Mouse (Mus musculus): ENCODE data around the gene Atg101. TPM values are rescaled to one million over a fixed set of nuclear protein-coding genes. Genes with fewer than 3 reads are reported as not detected.

Atg101 gene
- total RNA-seq, 2 experiments from 2014 or later = 38.5 to 43.2 TPM

DNA sequence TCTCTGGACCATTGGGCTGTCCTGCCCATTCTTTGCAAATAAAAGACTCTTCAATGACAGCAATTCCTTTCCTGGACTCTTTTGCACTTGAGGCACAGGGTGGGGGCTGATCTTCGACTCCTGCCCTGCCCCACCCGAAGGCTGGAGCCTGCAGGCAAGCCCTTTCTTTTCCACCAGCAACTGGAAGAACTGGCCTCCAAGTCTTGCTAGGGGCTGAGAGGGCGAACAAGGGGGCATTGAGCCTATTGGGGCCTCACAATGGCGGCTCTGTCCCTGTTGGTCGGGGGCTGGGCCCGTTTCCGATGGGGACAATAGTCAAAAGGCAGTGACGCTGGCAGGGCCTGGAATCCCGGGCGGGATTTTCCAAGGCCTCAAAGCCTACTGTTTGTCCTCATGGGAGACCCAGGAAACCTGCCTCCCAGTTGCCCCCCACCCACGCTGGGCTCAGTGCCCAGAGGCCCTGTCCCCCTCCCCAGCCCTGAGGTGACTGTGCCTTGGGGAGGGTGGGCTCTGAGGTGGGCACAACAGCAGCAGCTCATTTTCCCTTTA, 6.6 kb upstream of the Atg101 start:
- intact Hi-C loops (cut with DNase I) = no loop called here
- peak; percentile 44 to 62 for DNase-seq (ENCODE audit: low spot score in 2 of 2)

GRCm38 (mm10) chr15:101278589-101278988, 5.5 kb upstream of the Atg101 start:
- intact Hi-C loops (cut with DNase I) = no loop called here
- DNase-seq (ENCODE audit: low spot score in 2 of 2) = no peak

DNA sequence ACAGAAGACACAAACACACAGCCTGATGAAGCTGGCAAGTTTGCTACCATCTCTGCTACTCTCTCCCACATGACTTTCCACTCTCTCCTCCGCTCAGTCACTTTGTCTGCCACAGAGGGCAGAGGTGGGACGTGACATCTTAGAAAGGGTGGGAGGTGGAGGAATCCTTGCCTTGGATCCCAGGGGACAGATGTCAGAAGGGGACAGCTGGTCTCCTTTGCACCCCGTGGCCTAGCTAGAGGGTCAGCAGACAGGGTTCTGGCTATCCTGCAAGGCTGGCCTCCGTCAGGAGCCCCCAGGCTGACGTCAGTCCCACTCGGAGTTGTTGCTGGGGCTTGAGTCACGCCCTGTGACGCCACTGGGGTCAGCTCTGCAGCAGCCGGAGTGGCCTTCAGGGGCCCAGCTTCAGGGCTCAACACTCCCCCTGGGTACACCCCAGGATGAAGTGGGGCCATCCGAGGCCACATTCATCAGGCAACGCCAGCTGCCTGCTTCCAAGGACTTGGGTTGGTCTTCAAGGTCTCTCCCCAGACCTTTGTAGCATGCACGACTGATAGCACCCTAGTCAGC, 4.6 kb upstream of the Atg101 start:
- intact Hi-C loops (cut with DNase I) = no loop called here
- no peak for DNase-seq (ENCODE audit: low spot score in 2 of 2)

GRCm38 (mm10) chr15:101282471-101282870, 1.6 kb upstream of the Atg101 start:
- DNase-seq (ENCODE audit: low spot score in 2 of 2) = no peak
- intact Hi-C loops (cut with DNase I) = loop anchor here (5.0 kb wide), 1 partner anchor 60 kb away; the partner anchor contains the start of gene Grasp

DNA sequence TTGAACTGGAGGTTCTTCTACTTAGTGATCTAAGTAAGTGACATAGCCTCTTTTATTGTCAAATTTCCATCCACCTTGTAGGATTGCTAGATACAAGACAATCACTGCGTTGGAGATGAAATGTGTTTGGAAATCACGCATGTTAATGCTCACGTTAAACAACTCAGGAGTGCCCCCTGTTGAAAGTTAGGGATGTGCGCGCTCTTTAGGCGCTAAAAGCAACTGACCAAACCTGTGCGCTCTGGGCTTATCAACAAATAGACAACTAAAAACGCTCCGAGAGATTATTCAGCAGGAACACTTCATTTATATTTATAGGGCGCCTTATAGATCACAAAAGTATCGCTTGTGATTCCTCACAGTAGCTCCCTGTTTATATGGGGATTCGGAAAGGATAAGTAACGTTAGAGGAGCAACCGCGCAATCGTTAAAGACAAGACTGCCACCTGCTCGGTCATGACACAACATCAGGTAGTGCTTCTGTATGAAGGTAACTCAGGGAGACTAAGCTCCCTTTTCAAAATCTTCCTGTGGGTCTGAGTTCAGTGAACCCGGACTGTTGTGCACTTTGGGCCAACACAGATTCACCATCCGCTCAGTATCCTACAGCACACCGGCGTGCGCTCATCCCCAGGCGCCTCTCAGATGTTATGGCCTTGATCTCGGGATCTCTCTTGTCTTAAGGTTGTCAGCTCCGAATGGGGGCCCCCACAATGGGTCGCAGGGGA, 725 bp upstream of the Atg101 start:
- intact Hi-C loops (cut with DNase I) = loop anchor here (1.0 to 5.0 kb wide), 2 partner anchors 42 to 61 kb away; partner anchors contain the start of gene Grasp
- DNase-seq (ENCODE audit: low spot score in 2 of 2) = peak; percentile 66 to 71

DNA sequence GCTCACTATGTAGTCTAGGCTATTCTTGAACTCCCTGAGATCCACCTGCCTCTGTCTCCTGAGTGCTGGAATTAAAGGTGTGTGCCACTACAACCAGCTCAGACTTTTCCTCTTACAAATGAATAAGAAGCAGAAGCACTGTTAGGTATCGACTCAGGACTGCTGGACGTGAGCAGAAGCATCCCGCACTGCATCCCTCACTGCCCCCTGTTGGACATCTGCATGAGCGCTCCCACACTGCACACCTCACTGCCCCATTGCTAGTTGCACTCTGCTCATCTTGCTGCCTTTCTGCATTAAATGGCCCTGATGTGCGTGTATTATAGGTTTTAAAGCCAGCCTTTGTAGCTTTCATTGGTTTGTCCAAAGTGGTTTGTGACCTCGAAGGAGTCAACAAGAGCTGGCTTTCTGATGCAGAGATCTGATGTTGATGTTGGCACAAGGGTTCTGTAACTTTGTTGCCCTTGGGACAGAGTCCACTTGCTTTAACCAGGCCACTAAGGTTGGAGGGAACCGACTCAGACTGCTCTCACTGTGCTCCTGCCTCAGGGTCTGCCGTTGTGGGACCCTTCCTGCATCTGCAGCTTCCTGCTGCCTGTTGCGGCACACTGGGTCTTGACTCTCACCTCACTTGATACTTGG, 2.2 kb downstream of the Atg101 start:
- no peak for DNase-seq (ENCODE audit: low spot score in 2 of 2)
- intact Hi-C loops (cut with DNase I) = no loop called here

- intact Hi-C loops (cut with DNase I) = no loop called here
Observed at GRCm38 (mm10) chr15:101287361-101287760, 3.3 kb downstream of the Atg101 start.

DNA sequence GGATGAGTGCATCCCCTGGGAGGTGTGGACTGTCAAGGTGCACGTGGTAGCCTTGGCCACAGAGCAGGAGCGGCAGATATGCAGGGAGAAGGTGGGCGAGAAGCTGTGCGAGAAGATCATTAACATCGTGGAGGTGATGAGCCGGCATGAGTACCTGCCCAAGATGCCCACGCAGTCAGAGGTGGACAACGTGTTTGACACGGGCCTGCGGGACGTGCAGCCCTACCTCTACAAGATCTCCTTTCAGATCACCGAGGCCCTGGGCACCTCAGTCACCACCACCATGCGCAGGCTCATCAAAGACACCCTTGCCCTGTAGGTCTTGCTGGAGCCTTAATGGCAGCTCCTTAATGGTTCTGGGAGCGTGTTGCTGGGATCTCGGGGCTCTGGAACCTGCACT, 6.3 kb downstream of the Atg101 start:
- intact Hi-C loops (cut with DNase I) = no loop called here

More at GRCm38 (mm10) chr15:101287361-101287760, 3.3 kb downstream of the Atg101 start:
- no peak for DNase-seq (ENCODE audit: low spot score in 2 of 2)

DNA sequence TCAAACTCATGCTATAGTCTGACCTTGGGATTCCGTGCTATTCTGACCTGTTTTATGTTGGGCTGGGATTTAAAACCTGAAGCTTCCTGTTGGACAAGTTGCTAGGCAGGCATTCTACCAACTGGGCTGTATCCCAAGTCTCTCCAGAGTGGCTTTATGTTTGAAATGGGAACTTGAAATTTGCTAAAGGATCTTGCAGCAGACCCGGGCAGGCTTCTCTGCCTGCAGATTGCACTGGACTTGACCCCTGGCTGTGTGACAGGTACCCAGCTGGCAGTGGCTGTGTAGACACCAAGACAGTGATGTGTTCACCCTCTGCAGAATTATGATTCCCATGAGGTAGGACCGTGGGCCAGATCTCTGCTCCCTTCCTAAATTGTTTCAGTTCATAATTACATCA, 7.9 kb downstream of the Atg101 start:
- DNase-seq (ENCODE audit: low spot score in 2 of 2) = no peak
- intact Hi-C loops (cut with DNase I) = no loop called here

More for the DNA sequence above, 6.3 kb downstream of the Atg101 start:
- DNase-seq (ENCODE audit: low spot score in 2 of 2) = no peak

DNA sequence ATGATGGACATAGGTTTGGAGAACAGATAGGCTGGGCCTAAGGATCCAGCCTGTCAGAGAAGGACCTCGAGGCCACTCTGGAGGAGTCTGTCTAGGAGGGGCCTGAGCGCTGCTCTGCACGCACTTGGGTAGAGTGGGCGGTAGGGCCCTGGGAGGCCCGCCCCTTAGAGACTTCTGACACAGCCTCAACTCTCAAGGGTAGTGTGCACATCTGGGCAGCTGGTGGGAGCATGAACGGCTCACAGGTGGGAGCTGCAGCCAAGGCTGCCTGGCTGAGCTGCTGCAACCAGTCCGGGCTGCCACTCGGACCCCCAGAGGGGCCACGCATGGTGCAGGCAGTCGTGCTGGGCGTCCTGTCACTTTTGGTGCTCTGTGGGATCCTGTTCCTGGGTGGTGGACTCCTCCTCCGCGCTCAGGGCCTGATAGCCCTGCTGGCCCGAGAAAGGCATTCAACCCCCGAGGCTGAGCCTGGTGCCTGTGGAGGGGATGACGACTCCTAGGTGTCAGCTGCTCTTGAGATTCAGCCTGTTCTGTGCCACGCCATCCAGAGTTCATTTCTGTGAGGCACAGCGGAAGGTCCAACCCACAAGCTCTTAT, 9.1 kb downstream of the Atg101 start, which contains the start of gene 6030408B16Rik:
6030408B16Rik (plus strand) TSS at position 188 of the 597 bp plus-strand sequence.
- no peak for DNase-seq (ENCODE audit: low spot score in 2 of 2)
- intact Hi-C loops (cut with DNase I) = no loop called here

DNA sequence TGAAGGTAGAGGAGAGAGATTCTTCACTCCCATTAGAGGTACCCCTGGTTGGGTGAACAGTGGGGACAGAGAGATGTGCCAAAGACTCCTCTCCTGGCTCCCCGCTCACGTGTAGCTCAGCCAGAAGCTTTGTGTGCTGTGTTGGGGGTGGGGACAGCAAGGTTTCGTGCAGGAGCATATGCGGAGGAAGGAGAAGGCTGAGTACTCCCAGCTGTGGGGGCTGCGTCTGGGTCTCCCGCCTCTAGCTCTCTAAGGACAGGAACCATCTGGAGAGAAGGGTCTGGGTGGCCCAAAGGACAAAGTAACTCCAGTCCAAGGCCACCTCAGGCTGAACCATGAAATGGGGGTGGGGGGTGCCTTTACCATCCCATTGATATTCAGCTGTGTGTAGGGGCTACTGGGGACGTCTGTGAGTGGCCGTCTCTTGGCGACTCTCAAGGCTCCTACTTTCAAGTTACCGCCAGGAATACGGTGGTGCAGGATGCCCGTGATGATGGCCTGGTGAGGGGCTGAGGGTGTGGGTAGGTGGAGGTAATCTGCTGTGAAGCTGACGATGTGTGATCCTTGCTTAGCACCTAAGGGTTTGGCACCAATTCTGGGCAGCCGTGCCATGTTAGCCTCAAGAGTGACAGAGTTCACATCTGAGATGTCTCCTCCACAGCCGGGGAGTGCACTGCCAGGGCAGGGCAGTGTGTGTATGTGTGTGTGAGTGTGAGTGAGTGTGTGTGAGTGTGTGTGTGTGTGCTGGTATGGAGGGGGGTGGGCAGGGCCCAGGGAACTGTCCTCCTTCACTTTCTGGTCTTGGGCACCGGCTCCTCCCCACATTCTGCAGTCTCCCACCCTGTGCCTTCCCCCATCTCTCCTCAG, 10.2 kb downstream of the Atg101 start:
- DNase-seq (ENCODE audit: low spot score in 2 of 2) = no peak
- intact Hi-C loops (cut with DNase I) = no loop called here

DNA sequence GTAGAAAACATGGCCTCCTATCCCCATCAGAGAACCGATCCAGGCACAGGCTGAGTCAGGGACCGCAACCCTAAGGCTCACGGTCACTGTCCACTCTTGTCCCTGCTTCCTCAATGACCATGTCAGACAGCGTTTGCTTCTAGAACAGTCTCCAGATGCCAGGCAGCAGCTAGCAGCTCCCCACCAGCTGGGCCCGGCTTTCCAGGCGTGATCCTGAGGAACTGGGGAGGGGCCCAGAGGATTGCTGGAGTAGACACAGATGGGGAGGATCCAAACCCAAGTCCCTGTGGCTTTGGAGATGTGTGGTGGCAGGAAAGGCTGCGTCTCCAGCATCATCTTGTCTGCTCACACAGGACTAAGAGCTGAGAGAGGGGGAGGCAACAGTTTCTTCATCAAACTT, 11.0 kb downstream of the Atg101 start:
- intact Hi-C loops (cut with DNase I) = no loop called here
- DNase-seq (ENCODE audit: low spot score in 2 of 2) = no peak

- intact Hi-C loops (cut with DNase I) = no loop called here
- no peak for DNase-seq (ENCODE audit: low spot score in 2 of 2)
Observed at GRCm38 (mm10) chr15:101295616-101296015, 11.5 kb downstream of the Atg101 start.

DNA sequence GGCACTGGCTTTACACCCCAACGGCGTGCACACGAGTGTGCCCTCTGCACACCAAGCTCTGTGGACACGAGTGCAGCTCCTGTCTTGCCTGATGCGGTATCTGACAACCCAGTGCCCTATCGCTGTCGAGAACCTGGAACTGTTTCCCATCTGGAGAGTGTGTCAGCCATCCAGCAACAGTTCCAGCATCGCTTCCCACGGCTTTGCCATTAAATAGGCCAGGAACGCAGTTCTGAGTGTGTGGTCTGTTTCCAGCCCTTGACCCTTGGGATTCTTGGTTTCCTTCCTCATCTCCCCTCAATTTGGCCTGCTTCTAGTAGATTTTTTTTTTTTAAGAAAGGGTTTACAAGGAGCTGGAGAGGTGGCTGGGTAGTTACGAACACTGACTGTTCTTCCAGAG, 12.0 kb downstream of the Atg101 start:
- intact Hi-C loops (cut with DNase I) = no loop called here
- DNase-seq (ENCODE audit: low spot score in 2 of 2) = no peak

GRCm38 (mm10) chr15:101297988-101298387, 13.9 kb downstream of the Atg101 start:
- intact Hi-C loops (cut with DNase I) = no loop called here

GRCm38 (mm10) chr15:101298550-101298949, 14.5 kb downstream of the Atg101 start:
- intact Hi-C loops (cut with DNase I) = no loop called here
- DNase-seq (ENCODE audit: low spot score in 2 of 2) = no peak

More at GRCm38 (mm10) chr15:101297988-101298387, 13.9 kb downstream of the Atg101 start:
- no peak for DNase-seq (ENCODE audit: low spot score in 2 of 2)

GRCm38 (mm10) chr15:101299480-101299960, 15.4 kb downstream of the Atg101 start:
- intact Hi-C loops (cut with DNase I) = no loop called here
- no peak for DNase-seq (ENCODE audit: low spot score in 2 of 2)

DNA sequence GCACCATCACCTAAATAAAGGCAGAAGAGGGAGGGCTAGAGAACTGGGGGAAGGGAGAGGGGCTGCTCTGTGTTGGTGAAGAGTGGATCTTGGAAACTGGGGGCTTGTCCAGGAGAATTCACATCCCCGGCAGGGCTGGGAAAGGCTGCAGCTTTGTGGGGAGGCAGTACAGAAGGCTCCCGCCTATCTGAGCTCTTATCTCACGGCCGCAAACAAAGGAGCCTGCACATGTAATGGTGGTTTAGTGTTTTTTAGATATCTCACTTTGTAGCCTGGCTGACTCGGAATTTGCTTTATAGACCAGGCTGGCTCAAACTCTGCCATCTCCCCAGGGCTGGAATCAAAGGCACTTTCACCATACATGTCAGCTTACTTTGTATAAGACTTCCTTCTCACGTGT, 16.1 kb downstream of the Atg101 start:
- no peak for DNase-seq (ENCODE audit: low spot score in 2 of 2)
- intact Hi-C loops (cut with DNase I) = no loop called here

DNA sequence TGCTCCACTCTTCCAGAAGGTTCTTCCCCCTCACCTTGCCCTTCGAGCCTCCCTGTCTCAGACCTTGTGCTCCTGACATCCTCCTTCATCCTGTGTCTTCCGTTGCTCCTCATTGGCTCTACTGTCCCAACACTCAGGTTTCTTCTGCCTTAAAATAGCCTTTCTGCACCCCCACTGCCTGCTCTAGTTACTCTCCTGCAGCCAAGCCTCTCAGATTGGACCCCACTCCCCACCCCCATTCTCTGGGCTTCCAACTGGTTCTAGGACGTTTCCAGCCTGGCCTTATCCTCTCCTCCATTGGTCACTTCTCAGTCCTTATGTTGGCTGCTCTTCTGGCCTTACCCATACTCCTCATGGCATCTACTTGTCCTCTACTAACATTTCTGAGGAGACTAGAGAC, 18.1 kb downstream of the Atg101 start:
- DNase-seq (ENCODE audit: low spot score in 2 of 2) = no peak
- intact Hi-C loops (cut with DNase I) = no loop called here
